Mouse (Mus musculus): Measurements from ENCODE around the gene Cep162.

- no peak for TF ChIP-seq GATA1 (IDR thresholded peaks at IDR 0.05; ENCODE audit: borderline replicate concordance, low read length)
- no peak for TF ChIP-seq FLI1 (IDR thresholded peaks at IDR 0.05; ENCODE audit: low read length)
Observed at GRCm38 (mm10) chr9:87247678-87248077, 7.7 kb downstream of the Cep162 start.

All from megakaryocyte, embryonic 14.5 days (primary cell).